Mouse (Mus musculus) lung, embryonic 16.5 days (tissue): ENCODE data around the gene Fam71e1. TPM values are rescaled to one million over a fixed set of nuclear protein-coding genes. Genes with fewer than 3 reads are reported as not detected.

Experiments
- ATAC-seq: fragments of 200-750 bp; cut with Nextera tagmentation; 2 replicates; pipeline ENCODE4 v1.8.0; 2017; ENCODE audit warnings: low read depth, mild to moderate bottlenecking, moderate library complexity
- H3K27ac ChIP-seq: fragments of 300-500 bp; sonication (generic); 2 replicates; pipeline ENCODE4 v1.5.1; 2014; ENCODE audit warnings: mild to moderate bottlenecking, control low read depth, low read length
- H3K27me3 ChIP-seq: fragments of 300-500 bp; sonication (generic); 2 replicates; pipeline ENCODE4 v1.6.1; 2014; ENCODE audit warnings: low read depth, low read length, mixed read lengths; ENCODE audit not compliant: control insufficient read depth, insufficient read depth
- H3K36me3 ChIP-seq: fragments of 300-500 bp; sonication (generic); 2 replicates; pipeline ENCODE4 v1.6.1; 2014; ENCODE audit warnings: low read length; ENCODE audit not compliant: control insufficient read depth, insufficient read depth
- H3K4me1 ChIP-seq: fragments of 300-500 bp; sonication (generic); replicated peaks from 2 replicates; pipeline ENCODE4 v1.6.1; 2014; ENCODE audit warnings: low read length, mixed read lengths; ENCODE audit not compliant: control insufficient read depth, insufficient read depth
- H3K4me2 ChIP-seq: fragments of 300-500 bp; sonication (generic); 2 replicates; pipeline ENCODE4 v1.6.1; 2014; ENCODE audit warnings: low read depth, low read length, control low read depth
- H3K4me3 ChIP-seq: fragments of 300-500 bp; sonication (generic); 2 replicates; pipeline ENCODE4 v1.5.1; 2014; ENCODE audit warnings: mild to moderate bottlenecking, low read length, control low read depth
- H3K9ac ChIP-seq: fragments of 300-500 bp; sonication (generic); 2 replicates; pipeline ENCODE4 v1.6.1; 2014; ENCODE audit warnings: low read length, control low read depth
- H3K9me3 ChIP-seq: fragments of 300-500 bp; sonication (generic); 2 replicates; pipeline ENCODE4 v1.6.1; 2016; ENCODE audit warnings: low read length; ENCODE audit not compliant: control insufficient read depth
- WGBS: fragments of 180-500 bp; shearing (Covaris S2); extraction: QIAGEN DNeasy Blood & Tissue Kit; methylation state at CpG from one replicate; pipeline ENCODE4 v1.1.7; 2014; 5-methylcytosine and 5-hydroxymethylcytosine counted together
- polyA plus RNA-seq: library from polyadenylated mRNA; unstranded; fragments of >200 nt; fragmentation: Nextera tagmentation; extraction: Ambion mirVana; gene quantifications from 2 replicates; pipeline ENCODE4 v1.2.1, GENCODE M21; 2015

The Fam71e1 gene
- polyA plus RNA-seq, 1 experiment from 2014 or later, result 9.5 TPM

DNA sequence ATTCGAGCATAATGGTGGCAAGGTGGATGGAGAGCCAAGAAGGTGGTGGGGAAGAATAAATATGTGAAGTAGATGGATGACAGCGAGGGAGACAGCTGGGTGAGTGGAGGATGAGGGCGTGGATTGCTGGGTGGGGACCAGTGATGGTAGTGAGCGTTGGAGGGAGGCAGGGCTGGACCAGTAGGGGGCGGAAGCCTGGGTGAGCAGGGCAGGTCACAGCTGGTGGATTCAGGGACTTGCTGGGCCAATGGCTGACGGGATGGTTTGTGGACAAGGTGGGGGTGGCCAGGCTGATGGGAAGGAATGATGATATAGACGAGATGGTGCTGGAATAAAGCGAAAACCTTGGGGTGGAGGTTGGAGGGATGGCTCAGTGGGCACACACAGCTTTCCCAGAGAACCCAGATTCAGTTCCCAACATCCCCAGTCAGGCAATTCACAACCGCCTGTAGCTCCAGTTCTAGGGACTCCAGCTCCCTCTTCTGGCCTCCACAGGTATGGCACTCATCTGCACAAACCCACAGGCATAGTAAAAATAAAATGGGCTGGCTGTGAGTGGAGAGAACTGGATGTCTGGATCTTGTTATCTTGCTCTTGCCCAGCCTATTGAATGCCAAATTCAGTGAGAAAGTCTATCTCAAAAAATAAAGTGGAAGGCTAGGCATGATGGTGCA, 23.0 kb downstream of the Fam71e1 start:
- Histone ChIP-seq H3K4me3 (no peak overlapping the region), H3K4me1 (peaks cover 3% of the 10 kb centered on the region), H3K4me2 (no peak overlapping the region), H3K9me3 (no peaks in the 10 kb centered on the region), H3K27me3 (peaks cover 25% of the 10 kb centered on the region), H3K27ac (no peak overlapping the region), H3K9ac (no peak overlapping the region), H3K36me3 (no peaks in the 10 kb centered on the region)
- WGBS, result 65% methylated on average over 9 of the region's 9 CpGs
- no peak for ATAC-seq

GRCm38 (mm10) chr7:44520990-44521389, 24.6 kb downstream of the Fam71e1 start:
- no peak overlapping the region for H3K27ac ChIP-seq
- H3K27me3 ChIP-seq, result peaks cover 29% of the 10 kb centered on the region
- no peak overlapping the region for H3K4me3 ChIP-seq
- 56% methylated on average over 3 of the region's 3 CpGs for WGBS
- no peaks in the 10 kb centered on the region for H3K36me3 ChIP-seq
- H3K4me2 ChIP-seq, result no peak overlapping the region
- ATAC-seq, result no peak
- peaks cover 16% of the 10 kb centered on the region for H3K4me1 ChIP-seq
- H3K9ac ChIP-seq, result no peak overlapping the region
- no peaks in the 10 kb centered on the region for H3K9me3 ChIP-seq

- H3K27me3 ChIP-seq, result peaks cover 29% of the 10 kb centered on the region
- WGBS, result 2% methylated on average over 20 of the region's 20 CpGs
- H3K9ac ChIP-seq, result peak overlapping the region; percentile 46
- H3K4me1 ChIP-seq, result peaks cover 16% of the 10 kb centered on the region
- no peak overlapping the region for H3K27ac ChIP-seq
- peak overlapping the region; percentile 32; the same call in 1 of the 2 replicates for H3K4me2 ChIP-seq
- no peaks in the 10 kb centered on the region for H3K9me3 ChIP-seq
- ATAC-seq, result peak; percentile 35
- H3K36me3 ChIP-seq, result no peaks in the 10 kb centered on the region
- H3K4me3 ChIP-seq, result no peak overlapping the region
Observed at GRCm38 (mm10) chr7:44521710-44522109, 25.3 kb downstream of the Fam71e1 start.

DNA sequence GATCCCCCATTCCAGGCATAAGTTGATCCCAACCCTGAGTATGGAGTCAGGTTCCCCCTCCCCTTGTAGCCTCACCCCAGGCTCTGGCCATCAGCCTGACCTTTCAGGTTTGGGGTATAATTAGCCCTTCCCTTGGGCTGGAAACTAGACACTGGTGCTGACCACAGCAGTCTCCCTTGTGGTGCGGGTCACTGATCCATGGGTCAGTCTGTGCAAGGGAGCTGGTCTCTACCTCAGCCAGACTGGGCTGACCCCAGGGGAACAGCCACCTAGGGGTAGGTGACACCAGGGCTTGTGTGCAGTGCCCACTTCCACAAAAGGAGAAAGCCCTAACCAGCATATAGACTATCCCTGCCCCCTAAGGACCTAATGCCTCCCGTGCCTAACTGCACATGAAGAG, 26.7 kb downstream of the Fam71e1 start:
- peaks cover 29% of the 10 kb centered on the region for H3K27me3 ChIP-seq
- H3K9ac ChIP-seq, result no peak overlapping the region
- no peak for ATAC-seq
- no peak overlapping the region for H3K27ac ChIP-seq
- WGBS, result 70% methylated on average over 2 of the region's 2 CpGs
- H3K9me3 ChIP-seq, result no peaks in the 10 kb centered on the region
- H3K4me1 ChIP-seq, result peaks cover 21% of the 10 kb centered on the region
- no peak overlapping the region for H3K4me3 ChIP-seq
- H3K4me2 ChIP-seq, result no peak overlapping the region
- H3K36me3 ChIP-seq, result no peaks in the 10 kb centered on the region

DNA sequence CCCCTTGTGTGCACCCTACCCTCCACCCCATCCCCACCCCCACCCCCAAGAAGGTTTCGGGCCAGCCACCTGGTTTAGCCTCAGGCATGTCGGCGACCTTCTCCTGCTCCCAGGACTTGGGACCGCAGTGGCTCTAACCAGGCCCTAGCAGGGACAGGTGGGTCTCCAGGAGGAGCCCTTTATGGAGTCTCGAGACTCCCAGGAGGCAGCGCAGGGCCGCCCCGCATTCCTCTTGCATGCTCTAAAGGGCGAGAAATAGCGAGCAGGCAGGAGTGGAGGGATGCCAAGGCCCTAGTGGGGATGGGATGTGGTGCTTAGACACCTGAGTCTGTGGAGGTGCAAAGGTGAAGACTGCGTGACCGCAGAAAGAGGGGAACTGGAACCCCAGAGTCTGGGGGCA, 28.1 kb downstream of the Fam71e1 start, which contains the start of gene Mybpc2:
Gene Mybpc2 (minus strand): TSS at position 155 of the 400 bp plus-strand sequence.
- peak within 1 kb of the TSS; percentile 63 for H3K9ac ChIP-seq
- peak within 1 kb of the TSS; percentile 9 for H3K4me3 ChIP-seq
- WGBS, result 25% methylated on average over 12 of the region's 12 CpGs
- peak within 1 kb of the TSS; percentile 66 for H3K27ac ChIP-seq
- H3K4me2 ChIP-seq, result peak within 1 kb of the TSS; percentile 50
- no peaks in the 10 kb centered on the region for H3K36me3 ChIP-seq
- no peaks in the 10 kb centered on the region for H3K9me3 ChIP-seq
- peaks cover 32% of the 10 kb centered on the region for H3K27me3 ChIP-seq
- ATAC-seq, result peak; percentile 20; the same call in 1 of the 2 replicates
- H3K4me1 ChIP-seq, result peaks cover 21% of the 10 kb centered on the region

GRCm38 (mm10) chr7:44525126-44525832, 28.9 kb downstream of the Fam71e1 start:
- Histone ChIP-seq H3K4me3 (peak overlapping the region; percentile 9), H3K27me3 (peaks cover 32% of the 10 kb centered on the region), H3K9ac (peak overlapping the region; percentile 63), H3K36me3 (no peaks in the 10 kb centered on the region), H3K4me1 (peaks cover 21% of the 10 kb centered on the region), H3K4me2 (peak overlapping the region; percentile 50), H3K9me3 (no peaks in the 10 kb centered on the region), H3K27ac (peak overlapping the region; percentile 66)
- WGBS, result 10% methylated on average over 22 of the region's 22 CpGs
- peak; percentile 84 for ATAC-seq

DNA sequence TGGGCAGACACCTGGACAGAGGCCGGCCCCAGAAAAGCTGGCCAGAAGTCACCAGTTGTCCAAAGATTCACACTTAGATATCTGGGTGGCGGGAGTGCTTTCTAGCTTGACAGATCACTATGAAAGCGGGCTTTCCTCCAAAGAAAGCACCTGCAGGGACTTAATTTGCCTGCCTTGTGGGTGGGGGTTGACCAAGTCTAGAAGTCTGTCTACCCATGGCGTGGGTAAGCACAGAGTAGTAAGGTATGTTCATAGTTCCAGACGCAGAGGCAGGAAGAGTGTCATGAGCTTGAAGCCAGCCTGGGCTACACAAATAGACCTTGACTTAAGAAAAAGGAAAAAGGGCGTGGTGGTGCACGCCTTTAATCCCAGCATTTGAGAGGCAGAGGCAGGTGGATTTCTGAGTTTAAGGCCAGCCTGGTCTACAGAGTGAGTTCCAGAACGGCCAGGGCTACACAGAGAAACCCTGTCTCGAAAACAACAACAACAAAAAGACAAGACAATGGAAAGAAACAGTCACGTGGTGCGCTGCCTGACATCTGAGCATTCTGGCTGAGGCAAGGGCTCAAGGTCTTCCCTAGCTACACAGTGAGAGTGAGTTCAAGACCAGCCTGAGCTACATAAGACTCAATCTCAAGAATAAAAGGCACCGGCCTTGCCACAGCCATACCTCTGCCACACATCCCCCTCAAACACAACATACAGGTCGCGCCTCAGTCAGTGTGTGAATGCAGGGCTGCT, 30.2 kb downstream of the Fam71e1 start:
- Histone ChIP-seq H3K4me1 (peaks cover 18% of the 10 kb centered on the region; the same call in 1 of the 2 replicates), H3K27ac (no peak overlapping the region), H3K4me2 (no peak overlapping the region), H3K9ac (no peak overlapping the region), H3K27me3 (peaks cover 25% of the 10 kb centered on the region), H3K36me3 (no peaks in the 10 kb centered on the region), H3K4me3 (no peak overlapping the region), H3K9me3 (no peaks in the 10 kb centered on the region)
- ATAC-seq, result no peak
- 88% methylated on average over 14 of the region's 14 CpGs for WGBS

DNA sequence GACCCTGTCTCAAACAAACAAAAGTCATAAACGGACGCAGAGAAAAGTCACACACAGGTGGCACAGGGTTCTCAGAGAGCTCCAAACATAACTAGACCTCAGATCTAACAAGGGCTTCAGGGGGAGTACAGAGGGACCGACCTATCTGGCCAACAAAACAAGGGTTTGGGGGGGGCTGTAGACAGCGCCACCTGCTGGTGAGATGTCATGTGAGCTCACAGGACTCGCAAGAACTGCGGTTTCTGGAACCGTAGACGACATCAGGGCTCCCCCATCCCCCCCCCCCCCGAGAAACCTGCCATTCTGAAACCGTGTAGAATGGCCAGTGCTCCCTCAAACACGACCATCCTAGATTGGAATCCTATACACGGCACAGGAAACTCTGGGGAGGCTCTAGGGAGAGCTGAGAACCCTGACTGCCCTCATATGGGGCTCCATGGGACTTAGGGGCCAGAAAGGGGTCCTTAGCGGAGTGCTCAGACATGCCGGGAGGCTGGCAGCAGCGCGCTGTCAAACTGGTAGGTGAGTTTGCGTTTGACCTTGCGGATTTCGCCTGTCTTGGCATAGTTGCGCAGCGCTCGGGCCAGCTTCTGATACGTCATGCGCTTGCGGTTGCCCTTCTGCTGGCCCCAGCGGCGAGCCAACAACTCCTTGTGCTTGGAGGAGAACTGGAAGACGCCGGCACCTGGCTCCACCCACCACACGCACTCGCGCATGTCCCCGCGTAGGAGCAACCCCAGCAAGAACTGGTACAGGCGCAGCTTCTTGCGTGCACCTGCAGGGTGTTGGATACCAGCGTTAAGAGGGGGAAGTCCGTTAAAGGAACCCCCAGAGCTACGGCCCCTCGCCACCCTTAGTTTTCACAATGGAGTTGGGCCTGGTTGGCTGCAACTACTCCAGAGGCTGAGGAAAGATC, 31.4 kb downstream of the Fam71e1 start:
- peak; percentile 41; the same call in 1 of the 2 replicates for ATAC-seq
- no peak overlapping the region for H3K27ac ChIP-seq
- H3K27me3 ChIP-seq, result peaks cover 17% of the 10 kb centered on the region; the same call in 1 of the 2 replicates

More for the DNA sequence above, 31.4 kb downstream of the Fam71e1 start:
- Histone ChIP-seq H3K36me3 (no peaks in the 10 kb centered on the region), H3K4me3 (peak overlapping the region; percentile 36), H3K4me2 (peak overlapping the region; percentile 63), H3K4me1 (peaks cover 18% of the 10 kb centered on the region; the same call in 1 of the 2 replicates), H3K9me3 (no peaks in the 10 kb centered on the region), H3K9ac (peak overlapping the region; percentile 57)
- 4% methylated on average over 40 of the region's 40 CpGs for WGBS
